Mouse (Mus musculus): ENCODE measurements around the gene Ptp4a2. TPM values are rescaled to one million over a fixed set of nuclear protein-coding genes. Genes with fewer than 3 reads are reported as not detected.
A peak's percentile ranks its signal among the peaks of the same experiment; 100 is the strongest.
"Not testable (repeated sequence)": the region's sequence is repeated elsewhere in the genome, so short reads cannot be mapped to it uniquely, and the experiment has no call there.

Ptp4a2 gene
- polyA plus RNA-seq (2014; fragmentation: Nextera tagmentation; extraction: Ambion mirVana), result 163 and 234 TPM in 2 replicates

GRCm38 (mm10) chr4:129810798-129811604, at the start of gene Ptp4a2:
TSS of gene Ptp4a2 (plus strand) at chr4:129811219.
- Histone ChIP-seq H3K27me3 (ENCODE audit: control insufficient read depth, insufficient read depth, low read length) (no peaks in the 10 kb centered on the region), H3K4me3 (ENCODE audit: low read depth, low read length) (peak within 1 kb of the TSS; percentile 22), H3K4me2 (ENCODE audit: low read depth, low read length) (peak within 1 kb of the TSS; percentile 51), H3K27ac (ENCODE audit: low read depth, low read length) (no peak within 1 kb of the TSS), H3K9me3 (ENCODE audit: control insufficient read depth, low read length) (no peaks in the 10 kb centered on the region), H3K9ac (replicated peaks; ENCODE audit: low read depth, low read length) (peak within 1 kb of the TSS; percentile 32; the same call in 1 of the 2 replicates), H3K4me1 (ENCODE audit: control insufficient read depth, insufficient read depth, low read length) (no peaks in the 10 kb centered on the region), H3K36me3 (ENCODE audit: control insufficient read depth, insufficient read depth, low read length) (no peaks in the 10 kb centered on the region)
- no peak for ATAC-seq (ENCODE audit: low read depth)
- 8% methylated on average over 35 of the region's 35 CpGs for WGBS

DNA sequence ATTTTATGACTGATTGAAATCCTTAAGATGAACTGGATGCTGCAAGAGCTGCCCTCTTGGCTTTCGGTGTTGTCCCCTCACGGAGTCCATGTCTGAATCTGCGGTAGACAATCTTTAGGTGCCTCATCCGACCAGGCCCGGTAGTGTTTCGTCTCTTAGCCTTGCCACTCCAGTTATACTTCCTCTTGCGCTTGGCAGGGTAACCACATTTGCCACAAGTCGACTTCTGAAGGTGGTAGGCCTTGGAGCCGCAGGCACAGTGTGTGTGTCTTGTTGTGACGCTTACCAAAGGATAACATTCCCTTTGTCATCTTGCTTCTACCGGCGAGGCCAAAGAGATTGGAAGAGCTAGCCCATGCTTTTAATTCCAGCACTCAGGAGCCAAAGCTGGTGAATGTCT, 49.4 kb upstream of the Ptp4a2 start:
- Histone ChIP-seq H3K27me3 (ENCODE audit: control insufficient read depth, insufficient read depth, low read length) (no peaks in the 10 kb centered on the region), H3K27ac (ENCODE audit: low read depth, low read length) (no peak overlapping the region), H3K36me3 (ENCODE audit: control insufficient read depth, insufficient read depth, low read length) (no peaks in the 10 kb centered on the region), H3K4me3 (ENCODE audit: low read depth, low read length) (no peak overlapping the region), H3K4me1 (ENCODE audit: control insufficient read depth, insufficient read depth, low read length) (no peaks in the 10 kb centered on the region), H3K4me2 (ENCODE audit: low read depth, low read length) (no peak overlapping the region), H3K9ac (replicated peaks; ENCODE audit: low read depth, low read length) (no peak overlapping the region), H3K9me3 (ENCODE audit: control insufficient read depth, low read length) (no peaks in the 10 kb centered on the region)
- 96% methylated on average over 12 of the region's 12 CpGs for WGBS
- ATAC-seq (ENCODE audit: low read depth), result no peak

GRCm38 (mm10) chr4:129762496-129762895, 48.5 kb upstream of the Ptp4a2 start:
- ATAC-seq (ENCODE audit: low read depth); H3K4me2 ChIP-seq (ENCODE audit: low read depth, low read length); H3K36me3 ChIP-seq (ENCODE audit: control insufficient read depth, insufficient read depth, low read length); H3K4me3 ChIP-seq (ENCODE audit: low read depth, low read length); H3K4me1 ChIP-seq (ENCODE audit: control insufficient read depth, insufficient read depth, low read length); H3K9me3 ChIP-seq (ENCODE audit: control insufficient read depth, low read length); H3K27ac ChIP-seq (ENCODE audit: low read depth, low read length); H3K27me3 ChIP-seq (ENCODE audit: control insufficient read depth, insufficient read depth, low read length); H3K9ac ChIP-seq (replicated peaks; ENCODE audit: low read depth, low read length): not testable (repeated sequence)
- 72% methylated on average over 1 of the region's 1 CpGs for WGBS

- no peak overlapping the region for H3K27ac ChIP-seq (ENCODE audit: low read depth, low read length)
- no peak overlapping the region for H3K4me2 ChIP-seq (ENCODE audit: low read depth, low read length)
- no peak for ATAC-seq (ENCODE audit: low read depth)
- WGBS, result 95% methylated on average over 3 of the region's 3 CpGs
- H3K4me3 ChIP-seq (ENCODE audit: low read depth, low read length), result no peak overlapping the region
- H3K4me1 ChIP-seq (ENCODE audit: control insufficient read depth, insufficient read depth, low read length), result no peaks in the 10 kb centered on the region
- no peaks in the 10 kb centered on the region for H3K27me3 ChIP-seq (ENCODE audit: control insufficient read depth, insufficient read depth, low read length)
- H3K9me3 ChIP-seq (ENCODE audit: control insufficient read depth, low read length), result no peaks in the 10 kb centered on the region
- H3K36me3 ChIP-seq (ENCODE audit: control insufficient read depth, insufficient read depth, low read length), result no peaks in the 10 kb centered on the region
- no peak overlapping the region for H3K9ac ChIP-seq (replicated peaks; ENCODE audit: low read depth, low read length)
These were observed 45.7 kb upstream of the Ptp4a2 start for GRCm38 (mm10) chr4:129765351-129765750.

GRCm38 (mm10) chr4:129767782-129768181, 43.2 kb upstream of the Ptp4a2 start:
- H3K9ac ChIP-seq (replicated peaks; ENCODE audit: low read depth, low read length), result no peak overlapping the region
- H3K4me1 ChIP-seq (ENCODE audit: control insufficient read depth, insufficient read depth, low read length), result peaks cover 16% of the 10 kb centered on the region; the same call in 1 of the 2 replicates
- ATAC-seq (ENCODE audit: low read depth), result no peak
- no peak overlapping the region for H3K4me3 ChIP-seq (ENCODE audit: low read depth, low read length)
- H3K27ac ChIP-seq (ENCODE audit: low read depth, low read length), result no peak overlapping the region
- no peaks in the 10 kb centered on the region for H3K27me3 ChIP-seq (ENCODE audit: control insufficient read depth, insufficient read depth, low read length)
- H3K36me3 ChIP-seq (ENCODE audit: control insufficient read depth, insufficient read depth, low read length), result no peaks in the 10 kb centered on the region
- no peak overlapping the region for H3K4me2 ChIP-seq (ENCODE audit: low read depth, low read length)
- H3K9me3 ChIP-seq (ENCODE audit: control insufficient read depth, low read length), result no peaks in the 10 kb centered on the region
- 74% methylated on average over 8 of the region's 8 CpGs for WGBS

- not testable (repeated sequence) for H3K4me3 ChIP-seq (ENCODE audit: low read depth, low read length); H3K27ac ChIP-seq (ENCODE audit: low read depth, low read length); H3K4me2 ChIP-seq (ENCODE audit: low read depth, low read length); ATAC-seq (ENCODE audit: low read depth); H3K9ac ChIP-seq (replicated peaks; ENCODE audit: low read depth, low read length); H3K27me3 ChIP-seq (ENCODE audit: control insufficient read depth, insufficient read depth, low read length); H3K36me3 ChIP-seq (ENCODE audit: control insufficient read depth, insufficient read depth, low read length); H3K9me3 ChIP-seq (ENCODE audit: control insufficient read depth, low read length)
- H3K4me1 ChIP-seq (ENCODE audit: control insufficient read depth, insufficient read depth, low read length), result peaks cover 16% of the 10 kb centered on the region; the same call in 1 of the 2 replicates
- WGBS, result 87% methylated on average over 3 of the region's 3 CpGs
These were observed 42.3 kb upstream of the Ptp4a2 start for GRCm38 (mm10) chr4:129768742-129769141.

DNA sequence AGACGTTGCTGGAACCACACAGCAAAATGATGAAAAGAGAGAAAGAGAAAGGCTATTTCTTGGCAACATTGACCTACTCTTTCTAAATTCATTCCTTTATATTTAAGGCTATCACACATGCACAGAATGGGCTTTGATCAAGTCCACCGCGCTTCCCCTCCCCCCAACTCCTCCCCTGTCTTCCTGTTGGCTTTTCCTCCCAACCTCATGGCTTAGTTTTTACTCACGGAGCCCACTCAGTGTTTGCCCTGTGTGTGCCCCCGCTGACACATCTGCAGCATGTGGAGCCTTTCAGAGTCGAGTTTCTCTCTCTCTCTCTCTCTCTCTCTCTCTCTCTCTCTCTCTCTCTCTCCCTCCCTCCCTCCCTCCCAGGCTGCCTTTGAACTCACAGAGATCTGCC, 40.4 kb upstream of the Ptp4a2 start:
- Histone ChIP-seq H3K27ac (ENCODE audit: low read depth, low read length) (no peak overlapping the region), H3K27me3 (ENCODE audit: control insufficient read depth, insufficient read depth, low read length) (no peaks in the 10 kb centered on the region)
- 70% methylated on average over 6 of the region's 6 CpGs for WGBS

GRCm38 (mm10) chr4:129771314-129771671, 39.7 kb upstream of the Ptp4a2 start:
- Histone ChIP-seq H3K27ac (ENCODE audit: low read depth, low read length) (peak overlapping the region; percentile 60; the same call in 1 of the 2 replicates), H3K9me3 (ENCODE audit: control insufficient read depth, low read length) (no peaks in the 10 kb centered on the region), H3K36me3 (ENCODE audit: control insufficient read depth, insufficient read depth, low read length) (no peaks in the 10 kb centered on the region), H3K4me3 (ENCODE audit: low read depth, low read length) (no peak overlapping the region), H3K4me1 (ENCODE audit: control insufficient read depth, insufficient read depth, low read length) (peaks cover 21% of the 10 kb centered on the region), H3K4me2 (ENCODE audit: low read depth, low read length) (peak overlapping the region; percentile 35), H3K27me3 (ENCODE audit: control insufficient read depth, insufficient read depth, low read length) (no peaks in the 10 kb centered on the region), H3K9ac (replicated peaks; ENCODE audit: low read depth, low read length) (no peak overlapping the region)
- WGBS, result 21% methylated on average over 7 of the region's 7 CpGs
- ATAC-seq (ENCODE audit: low read depth), result no peak

More for the DNA sequence above, 40.4 kb upstream of the Ptp4a2 start:
- Histone ChIP-seq H3K4me3 (ENCODE audit: low read depth, low read length) (no peak overlapping the region), H3K36me3 (ENCODE audit: control insufficient read depth, insufficient read depth, low read length) (no peaks in the 10 kb centered on the region), H3K4me1 (ENCODE audit: control insufficient read depth, insufficient read depth, low read length) (peaks cover 20% of the 10 kb centered on the region), H3K9ac (replicated peaks; ENCODE audit: low read depth, low read length) (no peak overlapping the region), H3K9me3 (ENCODE audit: control insufficient read depth, low read length) (no peaks in the 10 kb centered on the region), H3K4me2 (ENCODE audit: low read depth, low read length) (no peak overlapping the region)
- no peak for ATAC-seq (ENCODE audit: low read depth)

GRCm38 (mm10) chr4:129771672-129772521, 39.1 kb upstream of the Ptp4a2 start:
- no peaks in the 10 kb centered on the region for H3K9me3 ChIP-seq (ENCODE audit: control insufficient read depth, low read length)
- ATAC-seq (ENCODE audit: low read depth), result no peak
- H3K27ac ChIP-seq (ENCODE audit: low read depth, low read length), result peak overlapping the region; percentile 60; the same call in 1 of the 2 replicates
- no peak overlapping the region for H3K9ac ChIP-seq (replicated peaks; ENCODE audit: low read depth, low read length)
- no peak overlapping the region for H3K4me3 ChIP-seq (ENCODE audit: low read depth, low read length)
- H3K27me3 ChIP-seq (ENCODE audit: control insufficient read depth, insufficient read depth, low read length), result no peaks in the 10 kb centered on the region
- H3K4me1 ChIP-seq (ENCODE audit: control insufficient read depth, insufficient read depth, low read length), result peaks cover 21% of the 10 kb centered on the region
- H3K36me3 ChIP-seq (ENCODE audit: control insufficient read depth, insufficient read depth, low read length), result no peaks in the 10 kb centered on the region
- peak overlapping the region; percentile 35 for H3K4me2 ChIP-seq (ENCODE audit: low read depth, low read length)
- WGBS, result 3% methylated on average over 21 of the region's 21 CpGs

All from neural tube, embryonic 14.5 days (tissue).